Mouse (Mus musculus): Measurements from ENCODE around the gene Mcemp1.

DNA sequence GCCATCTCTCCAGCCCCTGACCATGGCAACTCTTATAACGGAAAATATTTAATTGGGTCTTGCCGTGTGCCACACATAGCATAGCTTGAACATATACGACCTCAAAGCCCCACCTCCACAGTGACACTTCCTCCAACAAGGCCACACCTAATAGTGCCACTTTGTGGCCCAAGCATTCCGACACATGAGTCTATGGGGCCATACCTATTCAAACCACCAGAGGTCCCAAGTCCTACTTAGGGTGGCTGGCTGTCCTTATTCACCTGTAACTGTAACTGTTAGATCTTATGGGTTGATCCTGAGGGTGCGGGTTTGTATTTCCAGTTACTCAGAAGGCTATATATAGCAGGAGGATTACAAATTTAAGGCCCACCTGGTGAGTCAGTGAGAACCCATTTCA, 37.5 kb upstream of the Mcemp1 start:
- TF ChIP-seq CTCF (IDR thresholded peaks at IDR 0.05; ENCODE audit: control insufficient read depth, insufficient read depth, low read length): 0 out of 2 replicates have a peak, but pooled peaks have one; percentile 32
- no peak for TF ChIP-seq POLR2A (IDR thresholded peaks at IDR 0.05; ENCODE audit: borderline replicate concordance, control insufficient read depth, low read depth, low read length)
